Mouse (Mus musculus) cortical plate, adult 2 months (tissue): ENCODE measurements around the gene Rap1gap.

ENCODE experiments used
- CTCF ChIP-seq: fragments of 200-500 bp; IDR thresholded peaks from 2 replicates; pipeline ENCODE4 v1.5.1; 2011; ENCODE audit warnings: mild to moderate bottlenecking, control low read depth, low read length; ENCODE audit not compliant: insufficient read depth; ENCODE audit errors: extremely low read depth
- POLR2A ChIP-seq: fragments of 200-500 bp; IDR thresholded peaks from 2 replicates; pipeline ENCODE4 v1.6.1; 2011; ENCODE audit warnings: mild to moderate bottlenecking, low read length, control low read depth; ENCODE audit not compliant: insufficient read depth; ENCODE audit errors: extremely low read depth

DNA sequence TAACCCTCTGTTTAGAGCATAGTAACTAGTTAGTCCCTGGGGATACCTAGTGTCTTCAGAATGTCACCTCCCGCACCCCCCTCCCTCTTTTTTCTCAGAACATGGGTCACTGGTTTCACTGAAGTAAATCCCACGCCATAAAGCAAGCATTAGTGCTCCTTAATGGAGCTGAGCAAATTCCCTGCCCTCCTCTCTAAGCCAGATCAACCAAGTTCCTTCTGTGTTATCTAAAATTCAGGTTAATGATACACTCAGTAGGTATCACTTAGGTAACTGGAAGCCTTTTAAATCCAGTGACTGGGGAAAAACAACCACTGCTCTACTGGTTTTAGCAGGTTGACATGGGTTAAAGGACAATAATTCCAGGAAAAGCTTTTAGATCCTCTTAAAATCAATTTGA, 22.4 kb upstream of the Rap1gap start:
- TF ChIP-seq POLR2A (no peak), CTCF (no peak)
